Mouse (Mus musculus) adrenal gland, postnatal 4 days (tissue): Measurements from ENCODE around the gene Ctsc. TPM values are rescaled to one million over a fixed set of nuclear protein-coding genes. Genes with fewer than 3 reads are reported as not detected.

Experiments used
- DNase-seq, 2 experiments: peaks; one replicate each; pipeline ENCODE4 v3.0.0; 2021 to 2022; ENCODE audit warnings: low spot score in 2 of 2, mixed read lengths in 2 of 2
- total RNA-seq, 2 experiments: library from RNA; stranded (reverse); gene quantifications; 2 replicates each; pipeline ENCODE4 v1.2.3; 2021

Gene Ctsc
- total RNA-seq, 2 experiments from 2014 or later: 26.0 to 27.3 TPM

- no peak for DNase-seq
These were observed 16.0 kb downstream of the Ctsc start for GRCm38 (mm10) chr7:88293907-88294306.

GRCm38 (mm10) chr7:88295989-88296388 lies 18.1 kb downstream of the Ctsc start:
- no peak for DNase-seq

GRCm38 (mm10) chr7:88296932-88297331 lies 19.0 kb downstream of the Ctsc start:
- DNase-seq: no peak

- no peak for DNase-seq
These were observed 27.9 kb downstream of the Ctsc start for GRCm38 (mm10) chr7:88305750-88306149.

- DNase-seq: no peak
These were observed 28.8 kb downstream of the Ctsc start for GRCm38 (mm10) chr7:88306725-88307124.

GRCm38 (mm10) chr7:88310398-88311180 lies 32.7 kb downstream of the Ctsc start:
- no peak for DNase-seq

GRCm38 (mm10) chr7:88316408-88316807 lies 38.5 kb downstream of the Ctsc start:
- no peak for DNase-seq

- no peak for DNase-seq
These were observed 40.6 kb downstream of the Ctsc start for GRCm38 (mm10) chr7:88318474-88318873.

- DNase-seq: no peak
These were observed 41.0 kb downstream of the Ctsc start for GRCm38 (mm10) chr7:88318904-88319303.

GRCm38 (mm10) chr7:88319414-88320140 lies 41.7 kb downstream of the Ctsc start:
- no peak for DNase-seq

- no peak for DNase-seq
These were observed 42.9 kb downstream of the Ctsc start for GRCm38 (mm10) chr7:88320628-88321336.

GRCm38 (mm10) chr7:88322431-88322830 lies 44.5 kb downstream of the Ctsc start:
- DNase-seq: no peak

- DNase-seq: no peak
These were observed 49.6 kb downstream of the Ctsc start for GRCm38 (mm10) chr7:88327495-88327894.

GRCm38 (mm10) chr7:88343828-88344227 lies 65.9 kb downstream of the Ctsc start:
- no peak for DNase-seq

GRCm38 (mm10) chr7:88346035-88346434 lies 68.2 kb downstream of the Ctsc start:
- DNase-seq: no peak

- no peak for DNase-seq
These were observed 79.2 kb downstream of the Ctsc start for GRCm38 (mm10) chr7:88356871-88357776.

GRCm38 (mm10) chr7:88358042-88358878 lies 80.4 kb downstream of the Ctsc start:
- DNase-seq: no peak
